Mouse (Mus musculus) cerebellum, adult 2 months (tissue): ENCODE results near the gene U2af1. TPM values are rescaled to one million over a fixed set of nuclear protein-coding genes. Genes with fewer than 3 reads are reported as not detected.

Source experiments
- DNase-seq, 2 experiments: peaks; one replicate each; pipeline ENCODE4 v3.0.0; 2021
- H3K27ac ChIP-seq: fragments of 200-500 bp; 2 replicates; pipeline ENCODE4 v1.5.1; 2012; ENCODE audit warnings: low read length, control low read depth, inconsistent platforms; ENCODE audit not compliant: insufficient read depth
- H3K27me3 ChIP-seq: fragments of 200-500 bp; 2 replicates; pipeline ENCODE4 v1.6.1; 2012; ENCODE audit warnings: inconsistent platforms, mild to moderate bottlenecking, low read length, moderate library complexity; ENCODE audit not compliant: control insufficient read depth, insufficient read depth
- H3K4me1 ChIP-seq: fragments of 200-500 bp; 2 replicates; pipeline ENCODE4 v1.6.1; 2011; ENCODE audit warnings: low read length; ENCODE audit not compliant: control insufficient read depth, insufficient read depth
- H3K4me3 ChIP-seq: fragments of 200-500 bp; replicated peaks from 2 replicates; pipeline ENCODE3; 2011; ENCODE audit warnings: mild to moderate bottlenecking, low read depth, low read length, control low read depth; ENCODE audit not compliant: insufficient read depth
- CTCF ChIP-seq: fragments of 200-500 bp; IDR thresholded peaks from 2 replicates; pipeline ENCODE4 v1.5.1; 2011; ENCODE audit warnings: low read depth, mild to moderate bottlenecking, control low read depth, low read length, moderate library complexity, borderline replicate concordance; ENCODE audit not compliant: insufficient read depth
- POLR2A ChIP-seq: fragments of 200-500 bp; IDR thresholded peaks from 2 replicates; pipeline ENCODE4 v1.6.1; 2011; ENCODE audit warnings: low read length, control low read depth, borderline replicate concordance; ENCODE audit not compliant: insufficient read depth
- WGBS: fragments of 180-500 bp; shearing (Covaris S2); methylation state at CpG from one replicate; pipeline ENCODE4 v1.1.7; 2018; 5-methylcytosine and 5-hydroxymethylcytosine counted together
- polyA plus RNA-seq: library from polyadenylated mRNA; depleted of rRNA; stranded (reverse); fragments of >200 nt; gene quantifications from 2 replicates; pipeline ENCODE4 v1.2.3, GENCODE M21; 2012

The U2af1 gene
- polyA plus RNA-seq, 1 experiment: 184 TPM

DNA sequence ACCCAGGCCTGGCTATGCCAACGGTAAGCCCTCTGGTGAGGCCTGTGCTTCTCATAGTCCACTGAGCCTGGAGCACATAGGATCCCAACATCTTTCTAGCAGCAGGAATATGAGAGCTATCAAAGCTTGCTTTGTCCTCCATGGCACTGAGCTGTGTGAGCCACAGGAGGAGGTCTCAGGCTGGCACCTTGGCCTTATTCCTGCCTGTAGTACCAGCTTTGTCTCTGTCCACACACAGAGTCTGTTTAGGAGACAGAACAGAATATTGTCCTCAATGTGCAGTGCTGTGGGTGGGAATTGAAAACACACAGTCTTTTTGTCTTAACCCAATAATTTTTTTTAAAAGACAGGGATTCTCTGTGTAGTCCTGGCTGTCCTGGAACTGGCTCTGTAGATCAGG is 15.7 kb upstream of the U2af1 start:
- Histone ChIP-seq H3K27ac (peak overlapping the region; percentile 85; the same call in 1 of the 2 replicates), H3K27me3 (no peaks in the 10 kb centered on the region; the same call in 1 of the 2 replicates), H3K4me3 (no peak overlapping the region), H3K4me1 (no peaks in the 10 kb centered on the region)
- WGBS: 70% methylated on average over 1 of the region's 1 CpGs
- TF ChIP-seq CTCF (no peak), POLR2A (no peak)
- no peak for DNase-seq

DNA sequence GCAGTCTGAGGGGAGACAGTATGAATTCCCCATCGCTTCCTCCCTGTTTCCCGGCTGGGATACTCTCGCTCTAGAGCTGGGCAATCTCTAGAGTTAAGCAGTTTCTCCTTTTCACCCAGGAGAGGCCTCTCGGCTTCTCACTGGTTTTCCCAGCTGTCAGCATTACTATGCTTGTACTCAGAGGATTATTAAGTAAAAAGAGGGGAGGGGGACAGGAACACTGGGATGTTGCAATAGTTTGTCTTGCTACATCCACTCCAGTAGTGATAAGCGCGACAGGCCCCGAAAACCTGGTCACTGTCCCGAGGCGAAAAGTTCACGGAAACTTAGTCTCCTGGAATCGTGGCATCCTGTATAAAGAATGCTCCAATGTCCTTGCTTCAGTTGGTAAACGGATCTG is 13.6 kb upstream of the U2af1 start:
- no peak for DNase-seq
- H3K27me3 ChIP-seq: no peaks in the 10 kb centered on the region; the same call in 1 of the 2 replicates
- TF ChIP-seq CTCF (no peak), POLR2A (no peak)
- 95% methylated on average over 12 of the region's 12 CpGs for WGBS
- no peak overlapping the region for H3K4me3 ChIP-seq
- H3K27ac ChIP-seq: no peak overlapping the region
- H3K4me1 ChIP-seq: no peaks in the 10 kb centered on the region

- Histone ChIP-seq H3K4me1 (no peaks in the 10 kb centered on the region), H3K4me3 (no peak overlapping the region), H3K27ac (no peak overlapping the region), H3K27me3 (no peaks in the 10 kb centered on the region)
- no peak for DNase-seq
- no peak for TF ChIP-seq POLR2A
- no peak for TF ChIP-seq CTCF
- 65% methylated on average over 8 of the region's 8 CpGs for WGBS
Measured at GRCm38 (mm10) chr17:31671698-31672097, 13.0 kb upstream of the U2af1 start.

- TF ChIP-seq POLR2A (no peak), CTCF (no peak)
- H3K27me3 ChIP-seq: no peaks in the 10 kb centered on the region
- DNase-seq: no peak
- no peak overlapping the region for H3K4me3 ChIP-seq
- no peak overlapping the region for H3K27ac ChIP-seq
- 14% methylated on average over 11 of the region's 11 CpGs for WGBS
- no peaks in the 10 kb centered on the region for H3K4me1 ChIP-seq
Measured at GRCm38 (mm10) chr17:31670163-31670562, 11.5 kb upstream of the U2af1 start.

GRCm38 (mm10) chr17:31668306-31668705 is 9.6 kb upstream of the U2af1 start:
- Histone ChIP-seq H3K4me3 (no peak overlapping the region), H3K4me1 (no peaks in the 10 kb centered on the region), H3K27ac (no peak overlapping the region), H3K27me3 (no peaks in the 10 kb centered on the region)
- DNase-seq: no peak
- 64% methylated on average over 9 of the region's 9 CpGs for WGBS
- TF ChIP-seq POLR2A (no peak), CTCF (no peak)

- Histone ChIP-seq H3K4me1 (0 out of 2 replicates have a peak, but pooled peaks cover 2% of the 10 kb centered on the region), H3K27ac (no peak overlapping the region), H3K4me3 (no peak overlapping the region), H3K27me3 (no peaks in the 10 kb centered on the region)
- TF ChIP-seq CTCF (peak; percentile 95), POLR2A (no peak)
- 13% methylated on average over 4 of the region's 4 CpGs for WGBS
- peak; percentile 72 to 79 for DNase-seq
Measured at GRCm38 (mm10) chr17:31664760-31665159, 6.1 kb upstream of the U2af1 start.

DNA sequence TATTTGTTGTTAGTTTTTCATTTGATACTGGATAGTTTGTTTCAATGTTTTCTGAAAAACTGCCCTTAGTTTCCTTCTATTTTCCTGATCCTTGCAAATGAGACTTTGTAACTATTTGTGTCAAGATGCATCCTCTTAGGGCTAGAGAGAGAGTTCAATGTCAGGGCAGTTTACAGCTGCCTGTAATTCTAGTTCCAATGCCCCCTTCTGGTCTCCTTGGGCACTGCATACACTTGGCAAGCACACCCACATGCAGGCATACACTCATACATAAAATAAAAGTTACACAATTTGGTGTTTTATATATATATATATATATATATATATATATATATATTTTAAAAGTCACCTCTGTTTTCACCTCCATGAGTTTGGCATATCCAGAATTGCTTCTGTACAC is 4.2 kb upstream of the U2af1 start:
- TF ChIP-seq POLR2A (no peak), CTCF (no peak)

DNA sequence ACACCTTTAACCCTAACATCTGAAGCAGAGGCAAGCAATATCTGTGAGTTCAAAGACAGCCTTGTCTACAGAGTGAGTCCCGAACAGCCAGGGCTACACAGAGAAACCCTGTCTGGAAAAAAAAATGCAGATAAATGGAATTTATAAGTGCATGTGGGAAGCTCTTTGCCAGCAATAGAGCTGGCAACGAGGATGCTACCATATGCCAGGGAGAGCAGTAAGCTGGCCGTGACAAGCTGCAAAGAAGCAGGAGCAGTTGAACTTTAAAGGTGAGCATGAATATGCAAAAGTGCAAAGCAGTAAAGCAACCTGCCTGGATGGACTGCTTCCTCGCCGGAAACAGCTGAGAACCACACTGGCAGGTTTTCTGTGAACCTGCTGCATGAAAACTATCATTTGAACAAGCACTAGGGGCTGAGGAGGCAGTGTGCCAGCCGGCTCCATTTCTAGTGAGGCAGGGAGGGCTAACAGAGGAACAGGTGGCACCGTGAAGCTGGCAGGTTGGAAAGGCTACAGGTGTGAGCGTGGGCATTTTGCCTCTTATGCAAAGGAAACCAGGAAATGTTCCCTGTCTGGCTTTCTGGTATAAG is 2.1 kb upstream of the U2af1 start:
- 7% methylated on average over 8 of the region's 8 CpGs for WGBS
- Histone ChIP-seq H3K27ac (no peak overlapping the region), H3K27me3 (no peaks in the 10 kb centered on the region), H3K4me3 (no peak overlapping the region), H3K4me1 (peaks cover 2% of the 10 kb centered on the region; the same call in 1 of the 2 replicates)
- peak; percentile 67 to 74 for DNase-seq
- TF ChIP-seq CTCF: no peak
- no peak for TF ChIP-seq POLR2A

More for the DNA sequence above, 4.2 kb upstream of the U2af1 start:
- Histone ChIP-seq H3K4me1 (peaks cover 2% of the 10 kb centered on the region; the same call in 1 of the 2 replicates), H3K27me3 (no peaks in the 10 kb centered on the region), H3K27ac (no peak overlapping the region), H3K4me3 (no peak overlapping the region)
- no peak for DNase-seq
